In genomic region chrX:107792290-107792689, GRCm38 (mm10) we compare ENCODE assay signal across 24 mouse cellular contexts. TPM values are rescaled to one million over a fixed set of nuclear protein-coding genes. Genes with fewer than 3 reads are reported as not detected.
"Had no signal": no experiment of that assay in that cellular context is flagged by ENCODE, and none has a peak within 500 bp of the region (broad histone marks: within the 10 kb centered on the region; RNA-seq: fewer than 3 reads in every experiment).

TSS of gene Tent5d (plus strand) at chrX:107792590.

- H3K4me2 ChIP-seq: neural tube, embryonic 12.5 days; neural tube, embryonic 13.5 days; neural tube, embryonic 15.5 days; stomach, embryonic 15.5 days had no signal

- DNase-seq: retina, postnatal 1 day; right cerebral cortex, adult 18-20 months; right cerebral cortex, postnatal 14 days; right cerebral cortex, postnatal 25 days; right cerebral cortex, postnatal 4 days; spleen, adult 18-20 months; thymus, adult 18-20 months; thymus, adult 2 months; thymus, postnatal 14 days; thymus, postnatal 25 days; thymus, postnatal 36 days; thymus, postnatal 4 days had no signal

- H3K27ac ChIP-seq: neural tube, embryonic 12.5 days; neural tube, embryonic 13.5 days; neural tube, embryonic 15.5 days; stomach, embryonic 15.5 days; stomach, postnatal 0 days had no signal

- H3K27me3 ChIP-seq: neural tube, embryonic 12.5 days; neural tube, embryonic 13.5 days; neural tube, embryonic 15.5 days; stomach, embryonic 15.5 days had no signal

- H3K9me3 ChIP-seq: neural tube, embryonic 12.5 days; neural tube, embryonic 13.5 days; neural tube, embryonic 15.5 days; stomach, embryonic 15.5 days had no signal

- H3K36me3 ChIP-seq: neural tube, embryonic 12.5 days; neural tube, embryonic 13.5 days; neural tube, embryonic 15.5 days; stomach, embryonic 15.5 days had no signal

- H3K4me1 ChIP-seq: neural tube, embryonic 12.5 days; neural tube, embryonic 13.5 days; neural tube, embryonic 15.5 days; stomach, embryonic 15.5 days had no signal

- H3K9ac ChIP-seq: neural tube, embryonic 12.5 days; neural tube, embryonic 13.5 days; neural tube, embryonic 15.5 days; stomach, embryonic 15.5 days had no signal

- H3K4me3 ChIP-seq: neural tube, embryonic 12.5 days; neural tube, embryonic 13.5 days; neural tube, embryonic 15.5 days; stomach, embryonic 15.5 days had no signal

RNA-seq across cellular contexts. Expression of gene Tent5d, which starts in this region (rescaled TPM):
- polyA plus RNA-seq: neural tube, embryonic 11.5 days; neural tube, embryonic 12.5 days; neural tube, embryonic 13.5 days; neural tube, embryonic 14.5 days; neural tube, embryonic 15.5 days; small intestine, adult 2 months; spleen, adult 2 months; stomach, embryonic 16.5 days; stomach, postnatal 0 days; thymus, adult 2 months; thymus, postnatal 0 days; urinary bladder, adult 2 months had no signal
